ENCODE assay signal across 12 mouse cellular contexts in the genomic region with DNA sequence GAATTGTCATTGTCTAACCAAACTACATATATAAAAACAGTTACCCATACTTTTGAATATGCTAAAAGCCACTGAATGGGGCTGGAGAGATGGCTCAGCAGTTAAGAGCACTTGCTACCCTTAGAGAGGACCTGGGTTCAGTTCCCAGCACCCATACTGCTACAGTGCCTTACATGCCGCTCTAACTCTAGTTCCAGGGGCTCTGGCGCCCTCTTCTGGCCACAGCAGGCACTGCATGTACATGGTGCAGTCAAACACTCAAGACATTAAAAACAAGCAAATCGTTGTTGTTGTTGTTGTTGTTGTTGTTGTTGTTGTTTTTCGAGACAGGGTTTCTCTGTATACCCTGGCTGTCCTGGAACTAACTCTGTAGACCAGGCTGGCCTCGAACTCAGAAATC. TPM values are rescaled to one million over a fixed set of nuclear protein-coding genes. Genes with fewer than 3 reads are reported as not detected.
DNase-seq lines count a peak whose midpoint lies in the region; ATAC-seq and TF ChIP-seq lines count a peak whose summit lies in the region.
"Had no signal": no experiment of that assay in that cellular context is flagged by ENCODE, and none has a peak within 500 bp of the region (broad histone marks: within the 10 kb centered on the region; RNA-seq: fewer than 3 reads in every experiment).

No protein-coding gene starts in this region.

- no peak for ATAC-seq in monocyte, adult 5-6 weeks (replicated peaks; ENCODE audit: insufficient number of reproducible peaks, low FRiP score, low TSS enrichment, poor library complexity, severe bottlenecking)
- ATAC-seq in forebrain, embryonic 16.5 days, result no peak

- no peak overlapping the region for H3K9ac ChIP-seq in forebrain, embryonic 16.5 days (replicated peaks; ENCODE audit: low read depth, low read length)
- H3K9ac ChIP-seq: embryonic facial prominence, embryonic 13.5 days; liver, embryonic 13.5 days had no signal

- no peak overlapping the region for H3K4me3 ChIP-seq in layer of hippocampus, adult 2 months
- H3K4me3 ChIP-seq in forebrain, embryonic 16.5 days (replicated peaks; ENCODE audit: low read length), result no peak overlapping the region
- H3K4me3 ChIP-seq: embryonic facial prominence, embryonic 13.5 days; liver, embryonic 13.5 days; myocyte had no signal

- TF ChIP-seq CTCF in layer of hippocampus, adult 2 months (conservative IDR thresholded peaks at IDR 0.05), result peak; percentile 68

- WGBS in forebrain, embryonic 16.5 days, result 63% methylated on average over 5 of the region's 5 CpGs

- no peaks in the 10 kb centered on the region for H3K36me3 ChIP-seq in splenic B cell, adult 2 months (ENCODE audit: control insufficient read depth, insufficient read depth, low read length, poor library complexity, severe bottlenecking)
- no peaks in the 10 kb centered on the region for H3K36me3 ChIP-seq in forebrain, embryonic 16.5 days (ENCODE audit: control insufficient read depth, insufficient read depth)
- H3K36me3 ChIP-seq: embryonic facial prominence, embryonic 13.5 days; liver, embryonic 13.5 days had no signal

- no peak overlapping the region for H3K4me2 ChIP-seq in forebrain, embryonic 16.5 days (ENCODE audit: low read length)
- H3K4me2 ChIP-seq: embryonic facial prominence, embryonic 13.5 days; liver, embryonic 13.5 days had no signal

- H3K9me3 ChIP-seq in forebrain, embryonic 16.5 days (ENCODE audit: control insufficient read depth, low read length), result no peaks in the 10 kb centered on the region
- H3K9me3 ChIP-seq: embryonic facial prominence, embryonic 13.5 days had no signal

- DNase-seq in layer of hippocampus, adult 2 months (ENCODE audit: low spot score in 2 of 2), result no peak
- no peak for DNase-seq in layer of hippocampus, adult 9-10 months (ENCODE audit: low spot score)
- peak; percentile 73 for DNase-seq in ES-CJ7 (ENCODE audit: low read depth, low spot score)
- DNase-seq in c-Kit-positive CD71-positive TER-119-positive erythroid progenitor cells, embryonic 14.5 days (ENCODE audit: low spot score), result peak; percentile 34
- DNase-seq in splenic B cell, adult 2 months (ENCODE audit: low read depth, low spot score), result peak; percentile 58
- DNase-seq: adrenal gland, postnatal 10 days; liver, embryonic 13.5 days had no signal

- no peaks in the 10 kb centered on the region for H3K4me1 ChIP-seq in forebrain, embryonic 16.5 days (replicated peaks; ENCODE audit: control insufficient read depth, insufficient read depth, low read length)

- no peaks in the 10 kb centered on the region for H3K27me3 ChIP-seq in splenic B cell, adult 2 months (ENCODE audit: control insufficient read depth, insufficient read depth, low read length, poor library complexity, severe bottlenecking)
- no peaks in the 10 kb centered on the region for H3K27me3 ChIP-seq in forebrain, embryonic 16.5 days (replicated peaks; ENCODE audit: control insufficient read depth, insufficient read depth, low read length)
- H3K27me3 ChIP-seq: embryonic facial prominence, embryonic 13.5 days; liver, embryonic 13.5 days had no signal

- H3K27ac ChIP-seq in layer of hippocampus, adult 2 months, result no peak overlapping the region
- no peak overlapping the region for H3K27ac ChIP-seq in forebrain, embryonic 16.5 days (ENCODE audit: low read length)
- H3K27ac ChIP-seq: embryonic facial prominence, embryonic 13.5 days; liver, embryonic 13.5 days had no signal

RNA-seq across cellular contexts. Expression of a gene that starts 21.2 kb away (rescaled TPM):
- total RNA-seq in layer of hippocampus, adult 2 months (2021), result not detected
- total RNA-seq in monocyte, adult 5-6 weeks (2017), result not detected in 3 replicates
- polyA plus RNA-seq in forebrain, embryonic 16.5 days (2015; fragmentation: Nextera tagmentation; extraction: Ambion mirVana), result not detected in 2 replicates
- total RNA-seq: adrenal gland, postnatal 10 days had no signal
- polyA plus RNA-seq: embryonic facial prominence, embryonic 13.5 days; liver, embryonic 13.5 days; myocyte; stomach, embryonic 14.5 days had no signal

RNA-seq across cellular contexts. Expression of a gene that starts 21.3 kb away (rescaled TPM):
- not detected for total RNA-seq in layer of hippocampus, adult 2 months (2021)
- total RNA-seq in monocyte, adult 5-6 weeks (2017), result not detected in 3 replicates
- polyA plus RNA-seq in forebrain, embryonic 16.5 days (2015; fragmentation: Nextera tagmentation; extraction: Ambion mirVana), result not detected in 2 replicates
- total RNA-seq: adrenal gland, postnatal 10 days had no signal
- polyA plus RNA-seq: embryonic facial prominence, embryonic 13.5 days; liver, embryonic 13.5 days; myocyte; stomach, embryonic 14.5 days had no signal

RNA-seq across cellular contexts. Expression of a gene that starts 45.6 kb away (rescaled TPM):
- 100 to 1,000 TPM; 140 to 145 TPM for total RNA-seq in layer of hippocampus, adult 2 months (2021)
- total RNA-seq in monocyte, adult 5-6 weeks (2017), result 271 to 340 TPM (median 288 TPM) in 3 replicates
- 227 and 228 TPM in 2 replicates for polyA plus RNA-seq in forebrain, embryonic 16.5 days (2015; fragmentation: Nextera tagmentation; extraction: Ambion mirVana)

Comparison
In these comparisons a context has a peak if more than half of its experiments do, and no peak if none do; other contexts are left out.
1. DNase-seq: peak in ES-CJ7 (single experiment), c-Kit-positive CD71-positive TER-119-positive erythroid progenitor cells, embryonic 14.5 days (single experiment) and splenic B cell, adult 2 months (single experiment); none in layer of hippocampus, adult 2 months (0 of 2) and layer of hippocampus, adult 9-10 months (single experiment).